Comparison of ENCODE assay signal across 18 mouse cellular contexts in genomic region chr2:147367246-147367820, GRCm38 (mm10). TPM values are rescaled to one million over a fixed set of nuclear protein-coding genes. Genes with fewer than 3 reads are reported as not detected.
DNase-seq lines count a peak whose midpoint lies in the region; ATAC-seq lines count a peak whose summit lies in the region.
"Had no signal": no experiment of that assay in that cellular context is flagged by ENCODE, and none has a peak within 500 bp of the region (broad histone marks: within the 10 kb centered on the region; RNA-seq: fewer than 3 reads in every experiment).

No protein-coding gene starts in this region.

- WGBS in hindbrain, embryonic 11.5 days, result 3% methylated on average over 12 of the region's 12 CpGs
- WGBS in hindbrain, embryonic 10.5 days, result 2% methylated on average over 12 of the region's 12 CpGs
- WGBS in embryonic facial prominence, embryonic 12.5 days, result 4% methylated on average over 12 of the region's 12 CpGs
- under 1% methylated on average over 12 of the region's 12 CpGs for WGBS in neural tube, embryonic 11.5 days

- no peak overlapping the region for H3K9ac ChIP-seq in hindbrain, embryonic 11.5 days (ENCODE audit: low read depth, low read length)
- no peak overlapping the region for H3K9ac ChIP-seq in embryonic facial prominence, embryonic 12.5 days
- peak overlapping the region; percentile 2; the same call in 1 of the 2 replicates for H3K9ac ChIP-seq in neural tube, embryonic 11.5 days (ENCODE audit: low read length)
- H3K9ac ChIP-seq: lung, embryonic 15.5 days; stomach, embryonic 15.5 days had no signal

- H3K4me2 ChIP-seq in hindbrain, embryonic 11.5 days (replicated peaks; ENCODE audit: low read depth, low read length), result no peak overlapping the region
- peak overlapping the region; percentile 55 for H3K4me2 ChIP-seq in embryonic facial prominence, embryonic 12.5 days (replicated peaks)
- peak overlapping the region; percentile 10; the same call in 1 of the 2 replicates for H3K4me2 ChIP-seq in neural tube, embryonic 11.5 days (ENCODE audit: low read depth)
- H3K4me2 ChIP-seq: liver, embryonic 11.5 days; lung, embryonic 15.5 days; stomach, embryonic 15.5 days had no signal

- H3K4me1 ChIP-seq in hindbrain, embryonic 11.5 days (replicated peaks; ENCODE audit: control insufficient read depth, insufficient read depth, low read length), result 0 out of 2 replicates have a peak, but pooled peaks cover 3% of the 10 kb centered on the region
- H3K4me1 ChIP-seq in hindbrain, embryonic 10.5 days (replicated peaks), result peaks cover 25% of the 10 kb centered on the region
- H3K4me1 ChIP-seq in embryonic facial prominence, embryonic 12.5 days, result peaks cover 11% of the 10 kb centered on the region; the same call in 1 of the 2 replicates
- no peaks in the 10 kb centered on the region for H3K4me1 ChIP-seq in neural tube, embryonic 11.5 days (ENCODE audit: control insufficient read depth, insufficient read depth, low read length)

- H3K36me3 ChIP-seq in hindbrain, embryonic 11.5 days (ENCODE audit: control insufficient read depth, insufficient read depth, low read length), result no peaks in the 10 kb centered on the region
- H3K36me3 ChIP-seq in hindbrain, embryonic 10.5 days, result no peaks in the 10 kb centered on the region
- H3K36me3 ChIP-seq in embryonic facial prominence, embryonic 12.5 days, result no peaks in the 10 kb centered on the region
- no peaks in the 10 kb centered on the region for H3K36me3 ChIP-seq in neural tube, embryonic 11.5 days (ENCODE audit: control insufficient read depth, insufficient read depth, low read length)
- H3K36me3 ChIP-seq: lung, embryonic 15.5 days; stomach, embryonic 15.5 days had no signal

- H3K4me3 ChIP-seq in hindbrain, embryonic 11.5 days (ENCODE audit: low read depth, low read length), result no peak overlapping the region
- H3K4me3 ChIP-seq in hindbrain, embryonic 10.5 days, result no peak overlapping the region
- H3K4me3 ChIP-seq in embryonic facial prominence, embryonic 12.5 days, result peak overlapping the region; percentile 42
- peak overlapping the region; percentile 10 for H3K4me3 ChIP-seq in neural tube, embryonic 11.5 days (ENCODE audit: low read depth, low read length)
- H3K4me3 ChIP-seq: erythroblast, embryonic 14.5 days; lung, embryonic 15.5 days; stomach, embryonic 15.5 days had no signal

- DNase-seq in embryo, embryonic 11 days, result peak; percentile 45
- no peak for DNase-seq in embryo, embryonic 9.5 days (ENCODE audit: extremely low spot score)
- peak; percentile 60 for DNase-seq in hindbrain, embryonic 11.5 days (ENCODE audit: low spot score)
- DNase-seq in hindbrain, embryonic 10.5 days (ENCODE audit: low spot score), result no peak
- DNase-seq in neural tube, embryonic 11.5 days (ENCODE audit: low spot score), result peak; percentile 41
- DNase-seq in ovary, adult 18-20 months (ENCODE audit: low spot score), result no peak
- no peak for DNase-seq in frontal cortex, postnatal 25 days (ENCODE audit: low spot score in 2 of 2)
- DNase-seq: cerebellum, adult 9-10 months; kidney, adult 9 months; thymus, postnatal 4 days had no signal

- H3K27ac ChIP-seq in hindbrain, embryonic 11.5 days (ENCODE audit: low read depth, low read length), result no peak overlapping the region
- no peak overlapping the region for H3K27ac ChIP-seq in hindbrain, embryonic 10.5 days
- no peak overlapping the region for H3K27ac ChIP-seq in embryonic facial prominence, embryonic 12.5 days
- no peak overlapping the region for H3K27ac ChIP-seq in neural tube, embryonic 11.5 days (ENCODE audit: low read depth, low read length)
- H3K27ac ChIP-seq: hindbrain, postnatal 0 days; lung, embryonic 15.5 days; stomach, embryonic 15.5 days had no signal

- H3K9me3 ChIP-seq in hindbrain, embryonic 11.5 days (ENCODE audit: control insufficient read depth, low read length), result no peaks in the 10 kb centered on the region
- H3K9me3 ChIP-seq in hindbrain, embryonic 10.5 days, result no peaks in the 10 kb centered on the region
- H3K9me3 ChIP-seq in embryonic facial prominence, embryonic 12.5 days, result no peaks in the 10 kb centered on the region
- H3K9me3 ChIP-seq in neural tube, embryonic 11.5 days (ENCODE audit: control insufficient read depth, low read length), result no peaks in the 10 kb centered on the region
- H3K9me3 ChIP-seq: lung, embryonic 15.5 days; stomach, embryonic 15.5 days had no signal

- no peak for ATAC-seq in hindbrain, embryonic 11.5 days (ENCODE audit: low FRiP score)
- ATAC-seq in embryonic facial prominence, embryonic 12.5 days (ENCODE audit: insufficient number of reproducible peaks, insufficient read depth, low FRiP score, low TSS enrichment), result no peak
- ATAC-seq in neural tube, embryonic 11.5 days (ENCODE audit: insufficient read depth, low FRiP score, low TSS enrichment), result no peak
- ATAC-seq: hindbrain, postnatal 0 days; Patski had no signal

- peaks cover 89% of the 10 kb centered on the region for H3K27me3 ChIP-seq in hindbrain, embryonic 11.5 days (ENCODE audit: control insufficient read depth, insufficient read depth, low read length)
- H3K27me3 ChIP-seq in hindbrain, embryonic 10.5 days (ENCODE audit: insufficient read depth, poor library complexity, severe bottlenecking), result peaks cover 95% of the 10 kb centered on the region
- peaks cover 87% of the 10 kb centered on the region for H3K27me3 ChIP-seq in embryonic facial prominence, embryonic 12.5 days
- peaks cover 90% of the 10 kb centered on the region for H3K27me3 ChIP-seq in neural tube, embryonic 11.5 days (ENCODE audit: control insufficient read depth, insufficient read depth, low read length)

RNA-seq across cellular contexts. Expression of gene Pax1, which starts 5.6 kb away (rescaled TPM):
- 1.9 and 2.5 TPM in 2 replicates for polyA plus RNA-seq in hindbrain, embryonic 11.5 days (2014; fragmentation: Nextera tagmentation; extraction: Ambion mirVana)
- 0.96 and 1.6 TPM in 2 replicates for polyA plus RNA-seq in hindbrain, embryonic 10.5 days (2016; fragmentation: Nextera tagmentation; extraction: Ambion mirVana)
- 19.3 and 23.8 TPM in 2 replicates for polyA plus RNA-seq in embryonic facial prominence, embryonic 12.5 days (2016; fragmentation: Nextera tagmentation; extraction: Ambion mirVana)
- 17.0 and 26.4 TPM in 2 replicates for polyA plus RNA-seq in neural tube, embryonic 11.5 days (2014; fragmentation: Nextera tagmentation; extraction: Ambion mirVana)
- polyA plus RNA-seq: erythroblast, embryonic 14.5 days; hindbrain, postnatal 0 days; Patski; small intestine, adult 2 months; stomach, embryonic 15.5 days had no signal

Comparison
In these comparisons a context has a peak if more than half of its experiments do, and no peak if none do; other contexts are left out.
1. DNase-seq: peak in embryo, embryonic 11 days (single experiment), hindbrain, embryonic 11.5 days (single experiment) and neural tube, embryonic 11.5 days (single experiment); none in embryo, embryonic 9.5 days (single experiment), hindbrain, embryonic 10.5 days (single experiment), ovary, adult 18-20 months (single experiment) and frontal cortex, postnatal 25 days (0 of 2).
2. H3K4me3 ChIP-seq: peak in embryonic facial prominence, embryonic 12.5 days (single experiment) and neural tube, embryonic 11.5 days (single experiment); none in hindbrain, embryonic 11.5 days (single experiment) and hindbrain, embryonic 10.5 days (single experiment).